Mouse (Mus musculus): Measurements from ENCODE around the gene Pde4b.
A peak's percentile ranks its signal among the peaks of the same experiment; 100 is the strongest.

DNA sequence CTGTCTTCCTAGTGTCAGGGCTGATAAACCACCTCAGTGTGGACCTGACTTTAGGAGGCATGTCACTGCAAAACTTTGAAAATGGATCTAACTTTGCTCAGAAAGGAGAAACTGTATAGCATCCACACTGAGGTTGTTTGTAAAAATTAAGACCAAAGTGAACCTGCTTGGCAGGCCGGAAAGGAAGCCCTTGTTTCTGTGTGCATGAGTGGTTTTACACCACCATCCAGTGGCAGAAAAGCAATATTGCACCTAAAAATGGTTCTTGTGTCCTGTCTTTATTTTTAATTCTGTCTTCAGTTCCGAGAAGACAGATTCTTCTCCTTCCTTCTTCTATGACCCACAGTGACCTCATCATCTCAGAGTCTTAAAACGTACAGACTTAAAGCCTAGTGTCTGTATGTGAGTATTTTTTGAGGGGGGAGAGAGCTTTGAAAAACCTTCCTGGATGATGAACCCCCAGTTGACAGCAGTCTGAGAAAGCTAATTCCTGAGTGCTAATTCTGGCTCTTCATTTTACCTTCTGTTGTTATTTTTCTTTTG, 569.2 kb downstream of the Pde4b start:
- TF ChIP-seq CTCF (conservative IDR thresholded peaks at IDR 0.05; ENCODE audit: low read length), result peak; percentile 42
- TF ChIP-seq NANOG (IDR thresholded peaks at IDR 0.05; ENCODE audit: borderline replicate concordance, low read length), result no peak
